Mouse (Mus musculus): Measurements from ENCODE around the gene Gpc4. TPM values are rescaled to one million over a fixed set of nuclear protein-coding genes. Genes with fewer than 3 reads are reported as not detected.

The Gpc4 gene
- total RNA-seq, 4 experiments from 2014 or later = 87.2 to 214 (median 143) TPM

Other genes with a start within 250 kb of the Gpc4 start
- not detected for gene 1700080O16Rik, start 192.5 kb downstream of the Gpc4 start, total RNA-seq (2022)

Measured in adrenal gland, adult 8-10 months (tissue).